Mouse (Mus musculus): ENCODE measurements at regions not wholly inside any gene's neighbourhood (a gene's known extent, or its start where the extent isn't known, plus 50 kb on each side); places are given as distances from the start of the nearest gene placed in this dataset.

- TF ChIP-seq CTCF (IDR thresholded peaks at IDR 0.05; ENCODE audit: borderline replicate concordance, control insufficient read depth, extremely low read depth, insufficient read depth, low read length, poor library complexity) (no peak), POLR2A (IDR thresholded peaks at IDR 0.05; ENCODE audit: control insufficient read depth, extremely low read depth, insufficient read depth, low read length, poor library complexity) (no peak)
Observed at GRCm38 (mm10) chr13:83739541-83740061, 235.8 kb downstream of the Mef2c start.
